Mouse (Mus musculus) urinary bladder, postnatal 4 days (tissue): ENCODE measurements around the gene Musk.

ENCODE experiments used
- DNase-seq, 2 experiments: peaks; one replicate each; pipeline ENCODE4 v3.0.0; 2021 to 2022; ENCODE audit warnings: low spot score in 2 of 2

The Musk gene

GRCm38 (mm10) chr4:58413188-58414185, 127.7 kb downstream of the Musk start:
- DNase-seq: no peak

- DNase-seq: no peak
Observed at GRCm38 (mm10) chr4:58415537-58415936, 129.8 kb downstream of the Musk start.

GRCm38 (mm10) chr4:58417319-58417718, 131.6 kb downstream of the Musk start:
- DNase-seq: no peak

- no peak for DNase-seq
Observed at GRCm38 (mm10) chr4:58419225-58419624, 133.5 kb downstream of the Musk start.

- no peak for DNase-seq
Observed at GRCm38 (mm10) chr4:58423276-58423930, 137.6 kb downstream of the Musk start.
